8 mouse cellular contexts compared by ENCODE assay signal in genomic region chr17:34898160-34898586, GRCm38 (mm10). TPM values are rescaled to one million over a fixed set of nuclear protein-coding genes. Genes with fewer than 3 reads are reported as not detected.
A peak's percentile ranks its signal among the peaks of the same experiment; 100 is the strongest.
DNase-seq lines count a peak whose midpoint lies in the region; ATAC-seq and TF ChIP-seq lines count a peak whose summit lies in the region.

TSS of gene C2 (minus strand) at chr17:34898265.
TSS of gene Ehmt2 (plus strand) at chr17:34898469.

- H3K9ac ChIP-seq in embryonic facial prominence, embryonic 15.5 days, result peak within 1 kb of the TSS; percentile 90
- H3K9ac ChIP-seq in kidney, embryonic 15.5 days, result peak within 1 kb of the TSS; percentile 96
- H3K9ac ChIP-seq in liver, adult 2 months (ENCODE audit: low read depth, low read length), result peak within 1 kb of the TSS; percentile 81

- H3K27ac ChIP-seq in bone marrow, adult 2 months (ENCODE audit: control insufficient read depth, insufficient read depth, low read depth, low read length, poor library complexity), result peak within 1 kb of the TSS; percentile 76
- H3K27ac ChIP-seq in embryonic facial prominence, embryonic 15.5 days (replicated peaks), result peak within 1 kb of the TSS; percentile 97
- peak within 1 kb of the TSS; percentile 98 for H3K27ac ChIP-seq in kidney, embryonic 15.5 days
- H3K27ac ChIP-seq in liver, adult 2 months (replicated peaks; ENCODE audit: insufficient read depth, low read depth, low read length), result peak within 1 kb of the TSS; percentile 96

- no peak for TF ChIP-seq CTCF in bone marrow, adult 2 months (IDR thresholded peaks at IDR 0.05; ENCODE audit: control insufficient read depth, insufficient read depth, low read length)
- TF ChIP-seq CTCF in liver, adult 2 months (IDR thresholded peaks at IDR 0.05; ENCODE audit: low read depth, low read length), result no peak

- TF ChIP-seq POLR2A in bone marrow, adult 2 months (IDR thresholded peaks at IDR 0.05; ENCODE audit: borderline replicate concordance, control insufficient read depth, low read depth, low read length), result peak; percentile 40; the same call in 1 of the 2 replicates
- TF ChIP-seq POLR2A in liver, adult 2 months (IDR thresholded peaks at IDR 0.05; ENCODE audit: extremely low read depth, insufficient read depth, low read length), result peak; percentile 67; the same call in 1 of the 2 replicates

- peak within 1 kb of the TSS; percentile 70 for H3K4me2 ChIP-seq in embryonic facial prominence, embryonic 15.5 days (replicated peaks)
- H3K4me2 ChIP-seq in kidney, embryonic 15.5 days, result peak within 1 kb of the TSS; percentile 85

- H3K79me2 ChIP-seq in liver, adult 2 months (ENCODE audit: control insufficient read depth, insufficient read depth, low read length), result peaks cover 10% of the 10 kb centered on the region; the same call in 1 of the 2 replicates

- H3K4me3 ChIP-seq in bone marrow, adult 2 months (replicated peaks; ENCODE audit: control insufficient read depth, low read depth, low read length), result peak within 1 kb of the TSS; percentile 84
- peak within 1 kb of the TSS; percentile 85 for H3K4me3 ChIP-seq in embryonic facial prominence, embryonic 15.5 days (replicated peaks)
- H3K4me3 ChIP-seq in kidney, embryonic 15.5 days (replicated peaks), result peak within 1 kb of the TSS; percentile 93
- peak within 1 kb of the TSS; percentile 75 for H3K4me3 ChIP-seq in liver, adult 2 months (ENCODE audit: insufficient read depth, low read depth, low read length)

- DNase-seq in A20 (ENCODE audit: low read depth, low spot score), result peak; percentile 91
- peak; percentile 85 to 86 for DNase-seq in heart, adult 9 months (ENCODE audit: low spot score in 2 of 2)
- DNase-seq in liver, adult 2 months (ENCODE audit: extremely low read depth, low read depth, low spot score), result peak; percentile 77
- peak; percentile 75 to 89 for DNase-seq in spleen, postnatal 4 days (ENCODE audit: low spot score in 2 of 2)

- ATAC-seq in embryonic facial prominence, embryonic 15.5 days (ENCODE audit: insufficient number of reproducible peaks, low FRiP score, low TSS enrichment, low read depth), result peak; percentile 32
- peak; percentile 40 for ATAC-seq in kidney, embryonic 15.5 days (replicated peaks; ENCODE audit: low FRiP score)
- peak; percentile 22 for ATAC-seq in monocyte, adult 5-6 weeks (replicated peaks; ENCODE audit: insufficient number of reproducible peaks, low FRiP score, low TSS enrichment, poor library complexity, severe bottlenecking)

- no peaks in the 10 kb centered on the region for H3K9me3 ChIP-seq in embryonic facial prominence, embryonic 15.5 days (replicated peaks)
- H3K9me3 ChIP-seq in kidney, embryonic 15.5 days (replicated peaks), result no peaks in the 10 kb centered on the region

- H3K36me3 ChIP-seq in embryonic facial prominence, embryonic 15.5 days, result peaks cover 22% of the 10 kb centered on the region
- peaks cover 35% of the 10 kb centered on the region for H3K36me3 ChIP-seq in kidney, embryonic 15.5 days
- no peaks in the 10 kb centered on the region for H3K36me3 ChIP-seq in liver, adult 2 months (ENCODE audit: control insufficient read depth, insufficient read depth, low read length)

- under 1% methylated on average over 37 of the region's 44 CpGs for WGBS in bone marrow, adult 2 months
- 0% methylated on average over 43 of the region's 44 CpGs for WGBS in embryonic facial prominence, embryonic 15.5 days
- WGBS in kidney, embryonic 15.5 days, result 2% methylated on average over 34 of the region's 44 CpGs
- under 1% methylated on average over 43 of the region's 44 CpGs for WGBS in liver, adult 2 months

- peaks cover 5% of the 10 kb centered on the region for H3K4me1 ChIP-seq in bone marrow, adult 2 months (ENCODE audit: control insufficient read depth, insufficient read depth, low read length)
- peaks cover 30% of the 10 kb centered on the region for H3K4me1 ChIP-seq in embryonic facial prominence, embryonic 15.5 days
- H3K4me1 ChIP-seq in kidney, embryonic 15.5 days, result peaks cover 54% of the 10 kb centered on the region
- peaks cover 8% of the 10 kb centered on the region for H3K4me1 ChIP-seq in liver, adult 2 months (ENCODE audit: control insufficient read depth, insufficient read depth, low read length)

- H3K27me3 ChIP-seq in embryonic facial prominence, embryonic 15.5 days, result no peaks in the 10 kb centered on the region
- no peaks in the 10 kb centered on the region for H3K27me3 ChIP-seq in kidney, embryonic 15.5 days
- H3K27me3 ChIP-seq in liver, adult 2 months (ENCODE audit: control insufficient read depth, insufficient read depth, low read length), result no peaks in the 10 kb centered on the region

RNA-seq across cellular contexts. Expression of gene C2, which starts in this region (rescaled TPM):
- polyA plus RNA-seq in bone marrow, adult 2 months (2011; ENCODE audit: insufficient read depth, insufficient read length, low replicate concordance, missing spikeins), result 3.7 and 5.9 TPM in 2 replicates
- polyA plus RNA-seq in embryonic facial prominence, embryonic 15.5 days (2015; fragmentation: Nextera tagmentation; extraction: Ambion mirVana), result 6.7 and 7.3 TPM in 2 replicates
- 2.6 and 3.6 TPM in 2 replicates for polyA plus RNA-seq in kidney, embryonic 15.5 days (2015; fragmentation: Nextera tagmentation; extraction: Ambion mirVana)
- total RNA-seq in liver, adult 2 months (2014; rRNA removed), result 101 and 113 TPM in 2 replicates
- 65.1 and 82.1 TPM in 2 replicates for polyA plus RNA-seq in liver, adult 2 months (2012; rRNA removed)
- not detected in 3 replicates for total RNA-seq in monocyte, adult 5-6 weeks (2017)

RNA-seq across cellular contexts. Expression of gene Ehmt2, which starts in this region (rescaled TPM):
- 60.6 and 104 TPM in 2 replicates for polyA plus RNA-seq in bone marrow, adult 2 months (2011; ENCODE audit: insufficient read depth, insufficient read length, low replicate concordance, missing spikeins)
- polyA plus RNA-seq in embryonic facial prominence, embryonic 15.5 days (2015; fragmentation: Nextera tagmentation; extraction: Ambion mirVana), result 86.8 and 92.7 TPM in 2 replicates
- polyA plus RNA-seq in kidney, embryonic 15.5 days (2015; fragmentation: Nextera tagmentation; extraction: Ambion mirVana), result 80.1 and 93.7 TPM in 2 replicates
- 45.2 and 54.6 TPM in 2 replicates for total RNA-seq in liver, adult 2 months (2014; rRNA removed)
- 81.8 and 103 TPM in 2 replicates for polyA plus RNA-seq in liver, adult 2 months (2012; rRNA removed)
- 92.4 to 105 TPM (median 102 TPM) in 3 replicates for total RNA-seq in monocyte, adult 5-6 weeks (2017)

Comparison
In these comparisons a context has a peak if more than half of its experiments do, and no peak if none do; other contexts are left out.
1. Peak in every context shown above with its lines: DNase-seq, ATAC-seq, H3K4me3 ChIP-seq and H3K27ac ChIP-seq.
2. RNA of gene C2 (total RNA-seq): 101 to 113 TPM in liver, adult 2 months; not detected in monocyte, adult 5-6 weeks; every median in the first group is over 100 times any median in the second.